Mouse (Mus musculus): ENCODE data around the gene Pea15a. TPM values are rescaled to one million over a fixed set of nuclear protein-coding genes. Genes with fewer than 3 reads are reported as not detected.

Gene Pea15a
- total RNA-seq, 2 experiments from 2014 or later = 19.5 to 35.2 TPM

- Histone ChIP-seq H3K4me3 (no peak overlapping the region), H3K27ac (no peak overlapping the region)
- intact Hi-C loops (cut with DNase I) = no loop called here
- TF ChIP-seq CTCF (IDR thresholded peaks at IDR 0.05) = peak; percentile 12; the same call in 1 of the 2 replicates
- no peak for DNase-seq
Measured at GRCm38 (mm10) chr1:172186401-172187289, 20.0 kb downstream of the Pea15a start.

GRCm38 (mm10) chr1:172183915-172184314, 22.7 kb downstream of the Pea15a start:
- H3K27ac ChIP-seq = no peak overlapping the region
- H3K4me3 ChIP-seq = no peak overlapping the region
- no peak for DNase-seq
- no peak for TF ChIP-seq CTCF (IDR thresholded peaks at IDR 0.05)
- intact Hi-C loops (cut with DNase I) = no loop called here

GRCm38 (mm10) chr1:172183056-172183455, 23.5 kb downstream of the Pea15a start:
- no peak for TF ChIP-seq CTCF (IDR thresholded peaks at IDR 0.05)
- DNase-seq = no peak
- intact Hi-C loops (cut with DNase I) = no loop called here
- Histone ChIP-seq H3K27ac (no peak overlapping the region), H3K4me3 (no peak overlapping the region)

GRCm38 (mm10) chr1:172181777-172182176, 24.8 kb downstream of the Pea15a start:
- no peak for TF ChIP-seq CTCF (IDR thresholded peaks at IDR 0.05)
- no peak overlapping the region for H3K4me3 ChIP-seq
- peak overlapping the region; percentile 63 for H3K27ac ChIP-seq
- DNase-seq = no peak
- intact Hi-C loops (cut with DNase I) = no loop called here

GRCm38 (mm10) chr1:172180881-172181280, 25.7 kb downstream of the Pea15a start:
- TF ChIP-seq CTCF (IDR thresholded peaks at IDR 0.05) = no peak

GRCm38 (mm10) chr1:172179102-172179501, 27.5 kb downstream of the Pea15a start:
- H3K4me3 ChIP-seq = no peak overlapping the region
- peak overlapping the region; percentile 63 for H3K27ac ChIP-seq
- no peak for TF ChIP-seq CTCF (IDR thresholded peaks at IDR 0.05)
- intact Hi-C loops (cut with DNase I) = no loop called here
- peak; percentile 61 for DNase-seq

More at GRCm38 (mm10) chr1:172180881-172181280, 25.7 kb downstream of the Pea15a start:
- Histone ChIP-seq H3K4me3 (no peak overlapping the region), H3K27ac (peak overlapping the region; percentile 63)
- intact Hi-C loops (cut with DNase I) = no loop called here
- no peak for DNase-seq

- Histone ChIP-seq H3K27ac (peak overlapping the region; percentile 44), H3K4me3 (no peak overlapping the region)
- TF ChIP-seq CTCF (IDR thresholded peaks at IDR 0.05) = no peak
- intact Hi-C loops (cut with DNase I) = no loop called here
- DNase-seq = no peak
Measured at GRCm38 (mm10) chr1:172177791-172178190, 28.8 kb downstream of the Pea15a start.

- Histone ChIP-seq H3K27ac (peak overlapping the region; percentile 85; the same call in 1 of the 2 replicates), H3K4me3 (no peak overlapping the region)
- no peak for DNase-seq
- no peak for TF ChIP-seq CTCF (IDR thresholded peaks at IDR 0.05)
- intact Hi-C loops (cut with DNase I) = no loop called here
Measured at GRCm38 (mm10) chr1:172173181-172173580, 33.4 kb downstream of the Pea15a start.

- Histone ChIP-seq H3K4me3 (no peak overlapping the region), H3K27ac (0 out of 2 replicates have a peak overlapping the region, but pooled peaks have one; percentile 13)
- intact Hi-C loops (cut with DNase I) = no loop called here
- DNase-seq = no peak
- no peak for TF ChIP-seq CTCF (IDR thresholded peaks at IDR 0.05)
Measured at GRCm38 (mm10) chr1:172172381-172172780, 34.2 kb downstream of the Pea15a start.

GRCm38 (mm10) chr1:172169809-172170208, 36.8 kb downstream of the Pea15a start:
- intact Hi-C loops (cut with DNase I) = no loop called here
- DNase-seq = no peak
- no peak for TF ChIP-seq CTCF (IDR thresholded peaks at IDR 0.05)
- peak overlapping the region; percentile 54; the same call in 1 of the 2 replicates for H3K27ac ChIP-seq
- no peak overlapping the region for H3K4me3 ChIP-seq

GRCm38 (mm10) chr1:172167911-172168310, 38.7 kb downstream of the Pea15a start:
- intact Hi-C loops (cut with DNase I) = no loop called here
- Histone ChIP-seq H3K4me3 (no peak overlapping the region), H3K27ac (no peak overlapping the region)
- no peak for TF ChIP-seq CTCF (IDR thresholded peaks at IDR 0.05)
- DNase-seq = no peak

- no peak for TF ChIP-seq CTCF (IDR thresholded peaks at IDR 0.05)
- Histone ChIP-seq H3K27ac (peak overlapping the region; percentile 90; the same call in 1 of the 2 replicates), H3K4me3 (no peak overlapping the region)
- DNase-seq = no peak
- intact Hi-C loops (cut with DNase I) = loop anchor here (1.0 to 5.0 kb wide), 2 partner anchors 54 to 80 kb away; partner anchors contain the start of gene Casq1
Measured at GRCm38 (mm10) chr1:172162959-172163358, 43.6 kb downstream of the Pea15a start.

GRCm38 (mm10) chr1:172162009-172162408, 44.6 kb downstream of the Pea15a start:
- no peak overlapping the region; the same call in 1 of the 2 replicates for H3K4me3 ChIP-seq
- H3K27ac ChIP-seq = peak overlapping the region; percentile 90
- TF ChIP-seq CTCF (IDR thresholded peaks at IDR 0.05) = peak; percentile 78
- no peak for DNase-seq
- intact Hi-C loops (cut with DNase I) = loop anchor here (5.0 kb wide), 1 partner anchor 55 kb away; the partner anchor contains the start of gene Casq1
